Mouse (Mus musculus): Measurements from ENCODE around the gene Scgb2b12.
"Not testable (repeated sequence)": the region's sequence is repeated elsewhere in the genome, so short reads cannot be mapped to it uniquely, and the experiment has no call there.

Scgb2b12 gene

GRCm38 (mm10) chr7:32327145-32327544 lies at the start of gene Scgb2b12:
Gene Scgb2b12 (minus strand): TSS chr7:32327245.
- not testable (repeated sequence) for DNase-seq (ENCODE audit: low spot score)

- not testable (repeated sequence) for DNase-seq (ENCODE audit: low spot score)
Measured at GRCm38 (mm10) chr7:32333882-32334281, 6.8 kb upstream of the Scgb2b12 start, which contains the start of gene Scgb1b12. Gene Scgb1b12 (plus strand): TSS chr7:32334182.

Measured in lung, postnatal 25 days (tissue).